Mouse (Mus musculus) liver, adult 2 months (tissue): ENCODE data around the gene Cst13.

Experiments used
- CTCF ChIP-seq: fragments of 200-500 bp; IDR thresholded peaks from 2 replicates; pipeline ENCODE4 v1.5.1; 2011; ENCODE audit warnings: low read depth, low read length, control low read depth
- POLR2A ChIP-seq: fragments of 200-500 bp; IDR thresholded peaks from 2 replicates; pipeline ENCODE4 v1.6.1; 2011; ENCODE audit warnings: low read length, control low read depth; ENCODE audit not compliant: insufficient read depth; ENCODE audit errors: extremely low read depth

- TF ChIP-seq POLR2A (no peak), CTCF (peak; percentile 38)
Measured at GRCm38 (mm10) chr2:148851116-148851906, 31.4 kb downstream of the Cst13 start.
